Mouse (Mus musculus) olfactory bulb, adult 2 months (tissue): ENCODE measurements around the gene Atp8a2.

Experiments
- CTCF ChIP-seq: fragments of 200-500 bp; IDR thresholded peaks from 2 replicates; pipeline ENCODE4 v1.5.1; 2012; ENCODE audit warnings: low read depth, mild to moderate bottlenecking, low read length, moderate library complexity; ENCODE audit not compliant: insufficient read depth
- POLR2A ChIP-seq: fragments of 200-500 bp; IDR thresholded peaks from 2 replicates; pipeline ENCODE4 v1.6.1; 2012; ENCODE audit warnings: mild to moderate bottlenecking, low read depth, low read length, moderate library complexity; ENCODE audit not compliant: insufficient read depth

DNA sequence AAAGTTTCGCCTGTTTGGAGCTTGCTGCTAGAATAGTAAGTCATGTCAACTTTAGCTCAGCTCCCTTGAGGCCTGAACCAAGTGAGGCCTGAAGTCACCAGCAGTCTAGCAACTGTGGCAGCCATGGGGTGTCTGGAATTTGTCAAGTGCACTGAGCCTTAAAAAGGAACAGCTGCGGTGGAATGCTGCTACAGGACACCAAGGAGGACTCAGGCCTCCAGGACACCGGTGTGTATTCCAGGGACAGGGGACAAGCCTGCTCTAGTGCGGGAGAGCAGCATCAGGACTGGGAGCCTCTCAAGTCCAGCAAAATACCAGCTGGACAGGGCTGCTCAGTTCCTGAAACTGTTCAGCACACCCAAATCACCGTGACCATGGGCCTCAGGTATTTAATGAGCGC is 457.5 kb downstream of the Atp8a2 start:
- TF ChIP-seq CTCF (no peak), POLR2A (no peak)
